Mouse (Mus musculus) lung, embryonic 14.5 days (tissue): ENCODE data around the gene Med25. TPM values are rescaled to one million over a fixed set of nuclear protein-coding genes. Genes with fewer than 3 reads are reported as not detected.

Experiments
- ATAC-seq: fragments of 200-750 bp; cut with Nextera tagmentation; 2 replicates; pipeline ENCODE4 v1.8.0; 2017; ENCODE audit warnings: mild to moderate bottlenecking, moderate TSS enrichment, moderate library complexity; ENCODE audit not compliant: insufficient read depth
- DNase-seq: peaks from one replicate; pipeline ENCODE4 v3.0.0-alpha.2; 2015
- H3K27ac ChIP-seq: fragments of 300-500 bp; sonication (generic); 2 replicates; pipeline ENCODE4 v1.5.1; 2014; ENCODE audit warnings: low read depth, mild to moderate bottlenecking, moderate library complexity
- H3K27me3 ChIP-seq: fragments of 300-500 bp; sonication (generic); 2 replicates; pipeline ENCODE4 v1.6.1; 2014; ENCODE audit warnings: low read length, control low read depth; ENCODE audit not compliant: insufficient read depth
- H3K36me3 ChIP-seq: fragments of 300-500 bp; sonication (generic); 2 replicates; pipeline ENCODE4 v1.6.1; 2014; ENCODE audit warnings: control low read depth; ENCODE audit not compliant: insufficient read depth
- H3K4me1 ChIP-seq: fragments of 300-500 bp; sonication (generic); 2 replicates; pipeline ENCODE4 v1.6.1; 2014; ENCODE audit warnings: antibody characterized with exemption, control low read depth; ENCODE audit not compliant: insufficient read depth
- H3K4me2 ChIP-seq: fragments of 300-500 bp; sonication (generic); 2 replicates; pipeline ENCODE4 v1.6.1; 2014; ENCODE audit warnings: mild to moderate bottlenecking
- H3K4me3 ChIP-seq: fragments of 300-500 bp; sonication (generic); 2 replicates; pipeline ENCODE4 v1.5.1; 2014; ENCODE audit warnings: low read depth, low read length
- H3K9ac ChIP-seq: fragments of 300-500 bp; sonication (generic); 2 replicates; pipeline ENCODE4 v1.6.1; 2014
- H3K9me3 ChIP-seq: fragments of 300-500 bp; sonication (generic); 2 replicates; pipeline ENCODE4 v1.6.1; 2016; ENCODE audit warnings: low read depth, low read length, control low read depth
- CTCF ChIP-seq: IDR thresholded peaks from 2 replicates; pipeline ENCODE4 v1.5.1; 2016; ENCODE audit warnings: antibody characterized with exemption, low read depth
- WGBS: fragments of 180-500 bp; shearing (Covaris S2); extraction: QIAGEN DNeasy Blood & Tissue Kit; methylation state at CpG from one replicate; pipeline ENCODE4 v1.1.7; 2014; 5-methylcytosine and 5-hydroxymethylcytosine counted together
- polyA plus RNA-seq: library from polyadenylated mRNA; unstranded; fragments of >200 nt; fragmentation: Nextera tagmentation; extraction: Ambion mirVana; gene quantifications from 2 replicates; pipeline ENCODE4 v1.2.1, GENCODE M21; 2014

The Med25 gene
- polyA plus RNA-seq, 1 experiment from 2014 or later: 79.5 TPM

DNA sequence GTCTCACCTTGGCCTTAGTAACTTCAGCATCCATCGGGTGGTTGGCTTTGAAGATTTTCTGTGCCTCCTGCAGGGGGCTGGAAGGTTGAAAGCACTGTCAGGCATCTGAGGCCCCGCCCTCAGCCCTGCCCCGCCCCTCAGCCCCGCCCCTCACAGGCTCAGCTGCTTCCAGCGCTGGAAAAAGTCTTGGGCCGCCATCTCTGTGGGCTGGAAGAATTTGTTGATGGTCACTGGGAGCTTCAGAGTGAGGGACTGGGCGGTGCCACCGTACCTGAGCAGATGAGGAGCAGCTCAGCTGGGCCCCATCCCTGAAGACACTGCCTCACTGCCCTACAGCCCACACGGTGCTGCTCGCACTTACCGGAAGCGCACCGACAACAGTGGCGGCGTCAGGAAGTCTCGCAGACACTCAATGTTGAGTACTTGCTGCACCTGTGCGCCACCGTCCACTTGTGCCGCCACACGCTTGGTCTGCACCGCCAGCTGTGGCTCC, 8.8 kb upstream of the Med25 start:
- no peaks in the 10 kb centered on the region for H3K9me3 ChIP-seq
- peak overlapping the region; percentile 31 for H3K4me3 ChIP-seq
- no peaks in the 10 kb centered on the region for H3K27me3 ChIP-seq
- peak; percentile 77 for DNase-seq
- peaks cover 71% of the 10 kb centered on the region for H3K36me3 ChIP-seq
- H3K27ac ChIP-seq: peak overlapping the region; percentile 63; the same call in 1 of the 2 replicates
- H3K4me2 ChIP-seq: peak overlapping the region; percentile 62
- 11% methylated on average over 21 of the region's 21 CpGs for WGBS
- ATAC-seq: peak; percentile 48
- H3K4me1 ChIP-seq: peaks cover 6% of the 10 kb centered on the region; the same call in 1 of the 2 replicates
- peak; percentile 56 for TF ChIP-seq CTCF
- 0 out of 2 replicates have a peak overlapping the region, but pooled peaks have one; percentile 2 for H3K9ac ChIP-seq

DNA sequence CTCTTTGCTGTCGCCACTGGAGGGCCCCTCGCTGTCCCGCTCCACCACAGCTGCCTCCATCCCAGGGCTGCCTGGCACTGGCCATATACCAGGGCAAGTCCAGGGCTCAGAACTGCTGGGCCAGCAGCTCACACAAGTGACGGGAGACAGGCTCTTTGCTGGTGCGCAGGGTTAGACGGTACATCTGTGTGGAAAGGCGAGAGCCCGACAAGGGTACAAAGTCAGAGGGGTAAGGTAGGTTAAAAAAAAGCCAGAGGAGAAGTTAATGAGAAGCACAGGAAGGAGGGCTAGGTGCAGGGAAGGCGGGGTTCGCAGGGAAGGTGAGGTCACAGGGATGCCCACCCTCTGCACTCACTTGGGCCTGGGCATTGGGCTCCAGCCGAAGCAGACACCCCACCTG, 8.1 kb upstream of the Med25 start:
- H3K27me3 ChIP-seq: no peaks in the 10 kb centered on the region
- H3K4me2 ChIP-seq: no peak overlapping the region
- H3K9ac ChIP-seq: no peak overlapping the region
- H3K36me3 ChIP-seq: peaks cover 65% of the 10 kb centered on the region
- no peak for TF ChIP-seq CTCF
- peaks cover 6% of the 10 kb centered on the region; the same call in 1 of the 2 replicates for H3K4me1 ChIP-seq
- WGBS: 89% methylated on average over 11 of the region's 11 CpGs
- ATAC-seq (no peak), DNase-seq (no peak)
- H3K27ac ChIP-seq: no peak overlapping the region
- H3K4me3 ChIP-seq: no peak overlapping the region
- no peaks in the 10 kb centered on the region for H3K9me3 ChIP-seq

DNA sequence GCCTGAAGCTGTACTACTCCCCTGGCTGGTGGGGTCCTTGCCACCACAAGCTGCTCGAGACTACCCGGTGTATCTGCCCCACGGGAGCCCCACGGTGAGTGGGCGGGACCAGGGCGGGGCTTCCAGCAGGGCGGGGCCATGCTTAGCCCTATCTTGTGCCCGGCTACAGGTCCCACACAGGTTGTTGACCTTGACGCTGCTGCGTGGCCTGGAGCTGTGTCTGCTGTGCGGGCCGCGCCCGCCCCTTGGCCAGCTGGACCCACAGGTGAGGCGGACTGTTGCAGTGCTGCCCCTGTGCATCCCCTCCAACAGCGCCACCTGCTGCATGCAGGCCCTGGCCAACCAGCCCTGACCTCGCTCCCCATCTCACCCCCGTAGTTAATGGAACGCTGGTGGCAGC, 6.1 kb upstream of the Med25 start:
- TF ChIP-seq CTCF: peak; percentile 60
- Histone ChIP-seq H3K9me3 (no peaks in the 10 kb centered on the region), H3K9ac (no peak overlapping the region), H3K4me2 (0 out of 2 replicates have a peak overlapping the region, but pooled peaks have one; percentile 12), H3K36me3 (peaks cover 45% of the 10 kb centered on the region), H3K27ac (no peak overlapping the region), H3K4me1 (peaks cover 12% of the 10 kb centered on the region), H3K27me3 (no peaks in the 10 kb centered on the region), H3K4me3 (no peak overlapping the region)
- no peak for ATAC-seq
- DNase-seq: peak; percentile 11
- 34% methylated on average over 19 of the region's 19 CpGs for WGBS

DNA sequence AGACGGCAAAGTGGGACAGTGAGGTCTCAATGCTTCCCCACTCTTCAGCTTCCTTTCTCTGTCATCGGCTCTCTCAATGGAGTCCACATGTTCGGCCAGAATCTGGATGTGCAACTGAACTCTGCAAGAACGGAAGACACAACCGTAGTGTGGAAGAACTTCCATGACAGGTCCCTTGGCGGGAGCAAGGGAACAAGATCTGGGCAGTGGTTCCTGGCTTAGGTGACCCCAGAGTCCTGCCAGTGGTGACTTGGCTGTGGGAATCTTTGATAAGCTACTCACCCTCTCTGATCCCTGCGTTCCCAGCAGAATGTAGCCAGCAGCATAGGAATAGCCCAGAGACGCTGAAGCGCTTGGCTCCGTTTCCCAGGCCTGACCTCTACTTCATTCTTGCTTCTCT, 4.0 kb upstream of the Med25 start:
- TF ChIP-seq CTCF: no peak
- Histone ChIP-seq H3K4me2 (peak overlapping the region; percentile 69), H3K36me3 (peaks cover 25% of the 10 kb centered on the region), H3K9me3 (no peaks in the 10 kb centered on the region), H3K4me1 (peaks cover 19% of the 10 kb centered on the region), H3K27ac (peak overlapping the region; percentile 87), H3K27me3 (no peaks in the 10 kb centered on the region), H3K4me3 (peak overlapping the region; percentile 68), H3K9ac (peak overlapping the region; percentile 75)
- ATAC-seq: no peak
- peak; percentile 26 for DNase-seq
- 26% methylated on average over 10 of the region's 10 CpGs for WGBS

DNA sequence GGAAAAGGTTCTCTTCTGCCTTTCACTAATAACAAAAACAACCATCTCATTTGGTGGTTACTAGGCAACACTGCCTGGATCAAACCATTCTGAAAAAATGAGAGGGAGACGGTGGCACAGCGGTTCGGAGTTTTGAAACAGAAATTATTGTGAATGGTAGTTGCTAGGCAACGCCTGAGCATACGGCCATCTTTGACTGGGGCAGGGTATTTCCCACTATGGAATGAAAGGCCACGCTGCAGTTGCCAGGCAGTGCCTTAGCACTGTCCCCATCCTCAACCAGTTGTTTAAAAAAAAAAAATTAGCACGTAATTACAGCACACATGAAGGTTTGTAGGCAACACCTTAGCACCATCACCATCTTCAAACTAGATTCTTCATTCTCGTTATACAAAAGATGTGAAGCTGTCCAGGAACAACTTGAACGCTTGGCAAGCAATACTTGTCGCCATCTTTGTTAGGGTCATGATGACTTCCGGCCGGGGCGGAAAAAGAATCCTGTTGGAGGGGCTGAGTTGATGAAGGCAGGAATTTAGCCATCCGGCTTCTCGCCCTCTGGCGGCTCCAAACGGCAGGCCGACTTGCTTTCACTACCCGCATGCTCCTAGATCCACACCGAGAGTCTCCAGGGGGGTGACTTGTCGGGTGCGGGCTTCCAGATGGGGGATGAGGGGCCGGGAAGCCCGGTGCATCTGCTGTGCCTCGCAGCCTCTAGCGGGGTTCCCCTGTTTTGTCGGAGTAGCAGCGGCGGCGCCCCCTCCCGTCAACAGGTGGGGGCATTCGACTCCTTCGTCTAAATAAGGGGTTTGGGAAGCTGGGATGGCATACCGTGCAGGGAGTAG, 3.3 kb upstream of the Med25 start, which contains the start of gene Fuz:
TSS of gene Fuz (plus strand) at position 487 of the 842 bp plus-strand sequence.
- Histone ChIP-seq H3K27ac (peak within 1 kb of the TSS; percentile 87), H3K36me3 (peaks cover 23% of the 10 kb centered on the region), H3K4me3 (peak within 1 kb of the TSS; percentile 68), H3K4me2 (peak within 1 kb of the TSS; percentile 69), H3K9me3 (no peaks in the 10 kb centered on the region), H3K27me3 (no peaks in the 10 kb centered on the region), H3K4me1 (peaks cover 19% of the 10 kb centered on the region), H3K9ac (peak within 1 kb of the TSS; percentile 75)
- TF ChIP-seq CTCF: peak; percentile 72
- under 1% methylated on average over 34 of the region's 34 CpGs for WGBS
- DNase-seq (peak; percentile 97), ATAC-seq (peak; percentile 48)

DNA sequence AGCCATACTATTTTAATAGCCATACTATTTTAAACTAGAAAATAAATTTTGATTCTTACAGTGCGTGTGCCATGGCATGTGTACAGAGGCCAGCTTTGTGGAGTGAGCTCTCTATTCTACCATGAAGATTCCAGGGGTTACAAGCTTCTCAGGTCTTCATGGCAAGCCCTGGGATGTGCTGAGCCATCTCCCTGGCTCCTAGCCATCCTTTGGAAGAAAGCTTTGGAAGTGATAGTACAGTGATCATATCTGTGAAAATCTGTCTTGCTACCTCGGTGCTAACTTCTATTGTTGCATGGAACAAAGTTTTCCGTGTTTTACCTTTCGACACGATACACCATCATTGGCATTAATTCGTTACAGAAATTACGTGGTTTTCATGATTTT, 2.7 kb upstream of the Med25 start:
- H3K27me3 ChIP-seq: no peaks in the 10 kb centered on the region
- ATAC-seq (no peak), DNase-seq (no peak)
- H3K9ac ChIP-seq: no peak overlapping the region
- peak overlapping the region; percentile 68 for H3K4me3 ChIP-seq
- peaks cover 17% of the 10 kb centered on the region for H3K36me3 ChIP-seq
- H3K9me3 ChIP-seq: no peaks in the 10 kb centered on the region
- peak overlapping the region; percentile 87; the same call in 1 of the 2 replicates for H3K27ac ChIP-seq
- peaks cover 22% of the 10 kb centered on the region for H3K4me1 ChIP-seq
- 65% methylated on average over 7 of the region's 7 CpGs for WGBS
- peak overlapping the region; percentile 69 for H3K4me2 ChIP-seq
- TF ChIP-seq CTCF: no peak

DNA sequence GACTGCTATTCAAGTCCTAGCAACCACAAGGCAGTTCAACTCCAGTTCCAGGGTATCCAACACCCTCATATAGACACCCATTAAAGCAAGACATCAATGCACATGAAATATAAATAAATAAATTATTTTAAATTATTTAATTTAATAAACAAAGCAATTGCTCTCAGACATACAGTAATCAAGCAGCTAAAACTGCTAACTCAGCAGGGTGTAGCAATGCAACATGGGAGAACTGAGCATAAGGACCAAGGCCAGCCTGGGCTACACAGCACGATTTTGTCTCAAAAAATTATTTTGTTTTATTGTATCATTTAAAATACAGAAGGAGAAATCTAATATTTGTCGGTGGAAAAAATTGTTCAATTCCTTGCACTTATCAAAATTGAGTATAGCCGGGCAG, 1.7 kb upstream of the Med25 start:
- H3K36me3 ChIP-seq: peaks cover 14% of the 10 kb centered on the region
- no peak overlapping the region for H3K4me3 ChIP-seq
- DNase-seq: no peak
- H3K4me2 ChIP-seq: no peak overlapping the region
- TF ChIP-seq CTCF: no peak
- no peaks in the 10 kb centered on the region for H3K9me3 ChIP-seq
- WGBS: 84% methylated on average over 3 of the region's 3 CpGs
- peak overlapping the region; percentile 93; the same call in 1 of the 2 replicates for H3K27ac ChIP-seq
- H3K4me1 ChIP-seq: peaks cover 22% of the 10 kb centered on the region
- H3K9ac ChIP-seq: no peak overlapping the region
- no peak for ATAC-seq
- no peaks in the 10 kb centered on the region for H3K27me3 ChIP-seq
